Mouse (Mus musculus): ENCODE results near the gene Mgrn1. TPM values are rescaled to one million over a fixed set of nuclear protein-coding genes. Genes with fewer than 3 reads are reported as not detected.

The Mgrn1 gene
- total RNA-seq, 2 experiments from 2014 or later: 46.7 to 51.9 TPM

GRCm38 (mm10) chr16:4965392-4966129 is 79.5 kb downstream of the Mgrn1 start:
- intact Hi-C loops (cut with DNase I; ENCODE audit: low total_unique reads): no loop called here
- DNase-seq: no peak

- no peak for DNase-seq
- intact Hi-C loops (cut with DNase I; ENCODE audit: low total_unique reads): no loop called here
Measured at GRCm38 (mm10) chr16:4968426-4968825, 82.4 kb downstream of the Mgrn1 start.

DNA sequence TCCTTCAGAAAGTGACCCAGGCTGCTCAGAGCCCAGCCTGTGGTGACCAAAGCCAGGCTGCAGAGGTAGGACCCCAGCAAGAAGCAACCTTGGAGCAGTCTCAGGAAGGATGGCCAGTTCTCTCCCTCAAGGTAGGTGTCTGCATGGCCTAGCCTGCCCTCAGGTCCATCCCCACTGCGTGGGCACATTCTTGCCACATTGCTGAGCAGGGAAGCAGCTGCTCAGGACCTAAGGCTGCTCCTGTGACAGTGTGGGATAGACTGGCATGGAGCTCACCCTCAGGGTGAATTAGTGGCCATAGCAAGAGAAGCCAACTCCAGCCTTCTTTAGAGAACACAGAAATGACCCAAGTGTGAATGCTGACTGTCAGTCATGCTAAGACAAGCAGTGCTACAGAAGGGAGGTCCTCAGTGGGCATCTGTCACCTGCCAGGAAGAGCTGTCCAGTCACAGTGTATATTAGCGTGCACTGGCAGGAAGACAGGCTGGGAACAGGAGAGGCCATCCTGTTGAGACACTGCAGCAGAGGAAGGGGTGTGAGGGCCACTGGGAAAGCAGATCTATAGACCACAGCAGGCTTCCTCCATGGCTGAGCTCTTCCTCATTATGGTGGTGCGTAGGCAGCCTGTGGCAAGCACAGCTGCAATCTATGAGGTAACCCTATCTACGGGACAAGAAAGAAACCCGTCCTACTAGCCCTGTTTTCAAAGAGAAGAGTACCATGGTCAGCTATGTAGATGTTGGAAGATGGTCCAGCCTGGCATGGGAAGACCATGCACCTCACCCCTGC is 83.2 kb downstream of the Mgrn1 start:
- DNase-seq: no peak
- intact Hi-C loops (cut with DNase I; ENCODE audit: low total_unique reads): no loop called here

- DNase-seq: no peak
- intact Hi-C loops (cut with DNase I; ENCODE audit: low total_unique reads): no loop called here
Measured at GRCm38 (mm10) chr16:4971626-4972025, 85.6 kb downstream of the Mgrn1 start.

- no peak for DNase-seq
- intact Hi-C loops (cut with DNase I; ENCODE audit: low total_unique reads): no loop called here
Measured at GRCm38 (mm10) chr16:4974521-4974920, 88.5 kb downstream of the Mgrn1 start.

DNA sequence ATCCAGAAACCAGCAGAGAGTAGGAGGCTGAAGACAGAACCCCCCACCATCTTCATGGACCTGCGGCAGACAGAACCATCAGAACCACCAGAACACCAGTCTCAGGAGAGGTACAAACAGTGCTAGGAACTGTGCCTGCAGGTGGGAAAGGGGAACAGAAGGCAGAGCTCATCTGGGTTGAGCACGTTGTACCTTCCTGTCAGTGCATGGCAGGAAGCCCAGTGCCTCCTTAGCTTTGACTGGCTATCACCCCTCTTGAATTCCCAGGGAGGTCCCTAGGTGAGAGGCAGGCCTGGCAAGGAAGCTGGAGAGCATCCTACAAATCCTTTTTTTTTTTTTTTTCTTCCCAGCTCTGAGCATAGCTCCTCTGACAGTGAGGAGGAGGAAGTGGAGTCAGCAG is 90.1 kb downstream of the Mgrn1 start:
- DNase-seq: no peak
- intact Hi-C loops (cut with DNase I; ENCODE audit: low total_unique reads): no loop called here

GRCm38 (mm10) chr16:4978275-4979051 is 92.4 kb downstream of the Mgrn1 start:
- DNase-seq: no peak
- intact Hi-C loops (cut with DNase I; ENCODE audit: low total_unique reads): no loop called here

- DNase-seq: no peak
- intact Hi-C loops (cut with DNase I; ENCODE audit: low total_unique reads): loop anchor here (5.0 kb wide), 1 partner anchor 162 kb away; no protein-coding TSS in a partner anchor
Measured at GRCm38 (mm10) chr16:4979755-4980380, 93.8 kb downstream of the Mgrn1 start.

DNA sequence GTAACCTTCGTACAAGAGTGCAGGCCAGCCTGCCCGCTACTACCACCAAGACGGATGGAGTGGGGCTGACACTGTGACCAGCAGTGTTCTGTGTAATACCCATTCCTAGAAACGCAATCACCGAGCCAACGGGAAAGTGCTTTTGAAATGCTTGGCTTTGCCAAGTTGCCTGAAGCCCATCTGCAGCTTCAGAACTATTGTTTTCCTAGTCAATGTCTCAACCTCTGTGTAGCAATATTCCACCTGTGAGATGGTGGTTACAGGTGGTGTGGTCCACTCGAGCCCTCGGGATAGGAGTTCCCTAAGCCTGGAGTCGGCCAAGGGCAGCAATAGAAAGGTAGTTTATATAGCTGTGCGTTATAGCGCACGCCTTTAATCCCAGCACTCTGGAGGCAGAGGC is 98.7 kb downstream of the Mgrn1 start:
- DNase-seq: no peak
- intact Hi-C loops (cut with DNase I; ENCODE audit: low total_unique reads): loop anchor here (5.0 kb wide), 1 partner anchor 158 kb away; no protein-coding TSS in a partner anchor

Other genes starting within 250 kb of the Mgrn1 start
- 1 to 10 TPM; 7.6 to 8.4 TPM for gene Vasn, start 246.3 kb upstream of the Mgrn1 start, total RNA-seq (2021)
- gene Dnaja3, start 246.3 kb upstream of the Mgrn1 start, total RNA-seq (2021): 100 to 1,000 TPM in 1 of 2 experiments, 10 to 100 TPM in 1; 88.0 to 100 TPM
- 10 to 100 TPM; 13.9 to 17.8 TPM for gene Coro7, start 206.5 kb upstream of the Mgrn1 start, total RNA-seq (2021)
- 1 to 10 TPM; 4.5 to 5.2 TPM for gene Nmral1, start 166.9 kb upstream of the Mgrn1 start, total RNA-seq (2021)
- 10 to 100 TPM; 41.8 to 44.5 TPM for gene Hmox2, start 159.9 kb upstream of the Mgrn1 start, total RNA-seq (2021)
- 10 to 100 TPM; 61.9 to 62.7 TPM for gene Cdip1, start 96.0 kb upstream of the Mgrn1 start, total RNA-seq (2021)
- not detected for gene 4930562C15Rik, start 50.8 kb upstream of the Mgrn1 start, total RNA-seq (2021)
- gene Ubald1, start 5.9 kb upstream of the Mgrn1 start, total RNA-seq (2021): 10 to 100 TPM; 25.2 to 26.1 TPM
- 10 to 100 TPM; 23.3 to 23.8 TPM for gene Nudt16l1, start 52.5 kb downstream of the Mgrn1 start, total RNA-seq (2021)
- 10 to 100 TPM in 1 of 2 experiments, 1 to 10 TPM in 1; 9.9 to 10.7 TPM for gene Anks3, start 78.0 kb downstream of the Mgrn1 start, total RNA-seq (2021)
- gene Sept12, start 111.6 kb downstream of the Mgrn1 start, total RNA-seq (2021): not detected
- gene Smim22, start 121.0 kb downstream of the Mgrn1 start, total RNA-seq (2021): not detected
- 10 to 100 TPM; 11.1 to 11.3 TPM for gene Rogdi, start 127.3 kb downstream of the Mgrn1 start, total RNA-seq (2021)
- gene Glyr1, start 163.6 kb downstream of the Mgrn1 start, total RNA-seq (2021): 10 to 100 TPM; 35.6 to 37.2 TPM
- 10 to 100 TPM; 21.2 to 25.5 TPM for gene Ubn1, start 163.8 kb downstream of the Mgrn1 start, total RNA-seq (2021)
- under 1 TPM; 0.27 to 0.43 TPM for gene Ppl, start 246.2 kb downstream of the Mgrn1 start, total RNA-seq (2021)

All from gastrocnemius, postnatal 14 days (tissue).